Mouse (Mus musculus) megakaryocyte progenitor cell, adult 5-6 weeks (primary cell): ENCODE data around the gene Saysd1. TPM values are rescaled to one million over a fixed set of nuclear protein-coding genes. Genes with fewer than 3 reads are reported as not detected.
A peak's percentile ranks its signal among the peaks of the same experiment; 100 is the strongest.

ENCODE experiments used
- ATAC-seq: replicated peaks from 2 replicates; pipeline ENCODE4 v1.8.0; 2016; ENCODE audit warnings: mild to moderate bottlenecking, moderate TSS enrichment, inconsistent platforms; ENCODE audit not compliant: poor library complexity
- total RNA-seq, 2 experiments: library from RNA; stranded (forward) in 1 of 2; stranded (reverse) in 1 of 2; fragments of 157-497, 149-512 nt in 1 of 2; fragments of 200-1000 nt in 1 of 2; gene quantifications; 2 replicates each; pipeline versions ENCODE4 v1.2.3 to v1.2.4; 2015 to 2017

The Saysd1 gene
- total RNA-seq (2015) (3.4 and 3.9 TPM in 2 replicates), total RNA-seq (2017) (0.62 and 1.4 TPM in 2 replicates)

DNA sequence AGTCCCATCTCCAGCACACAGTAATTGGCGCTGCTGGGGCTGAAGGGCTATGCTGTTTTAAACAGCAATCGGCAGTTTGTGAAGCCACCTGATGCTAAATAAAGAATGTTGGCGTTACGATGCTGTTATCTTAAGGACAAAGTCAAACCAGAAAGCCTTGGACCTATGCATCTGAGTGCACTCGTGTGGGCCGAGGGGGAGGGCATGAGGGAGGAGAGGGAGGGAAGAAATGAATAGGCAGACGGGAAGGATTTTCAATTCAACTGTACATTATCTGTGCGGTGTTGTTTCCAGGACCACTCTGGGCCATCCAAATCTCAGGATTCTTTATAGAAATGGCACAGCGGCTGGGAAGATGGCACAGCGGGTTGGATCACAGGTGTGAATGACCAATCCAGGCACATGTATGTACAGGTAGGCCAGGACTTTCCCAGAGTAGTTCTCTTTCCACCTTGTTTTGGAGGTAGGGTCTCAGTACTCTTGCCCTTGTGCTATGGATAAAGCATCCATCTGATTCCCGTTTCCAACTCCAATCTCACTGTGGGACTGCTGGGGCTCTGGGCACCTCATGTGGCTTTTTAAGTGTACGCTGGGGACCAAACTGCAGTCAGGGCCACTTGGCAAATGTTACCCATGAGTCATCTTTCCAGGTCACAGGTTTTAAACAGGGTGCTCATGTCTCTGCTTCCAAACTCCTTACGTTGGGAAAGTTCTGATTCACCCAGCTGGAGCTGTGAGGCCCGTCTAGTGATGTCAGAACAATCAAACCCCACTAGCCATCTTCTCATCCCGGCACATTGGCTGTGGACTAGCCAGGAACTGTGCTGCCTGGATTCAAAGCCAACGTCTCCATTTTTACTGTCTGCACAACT, at the start of gene Saysd1:
Gene Saysd1, minus strand, starts transcription at position 51 of the 872 bp plus-strand sequence.
- ATAC-seq: no peak

DNA sequence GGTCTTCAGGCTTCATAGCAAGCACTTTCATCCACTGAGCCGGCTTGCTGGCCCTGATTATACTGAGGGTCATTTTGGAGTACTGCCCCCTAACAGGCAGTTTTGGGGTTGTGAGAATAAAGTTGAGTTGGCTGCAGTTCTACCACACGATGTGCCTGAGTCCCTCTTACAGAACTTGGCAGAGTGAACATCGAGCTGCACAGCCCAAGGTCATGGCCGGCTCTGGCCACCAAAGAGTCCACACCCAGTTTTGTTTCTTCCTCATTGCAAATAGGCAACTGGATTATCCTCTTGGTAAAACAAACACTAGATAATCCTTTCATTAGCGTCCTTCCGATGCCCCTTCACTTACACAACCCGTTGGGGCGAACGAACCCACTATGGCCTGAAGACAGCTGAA, 47.1 kb upstream of the Saysd1 start:
- no peak for ATAC-seq

GRCm38 (mm10) chr14:20183701-20184100, 45.4 kb upstream of the Saysd1 start:
- no peak for ATAC-seq

GRCm38 (mm10) chr14:20182596-20182995, 44.3 kb upstream of the Saysd1 start:
- ATAC-seq: no peak

DNA sequence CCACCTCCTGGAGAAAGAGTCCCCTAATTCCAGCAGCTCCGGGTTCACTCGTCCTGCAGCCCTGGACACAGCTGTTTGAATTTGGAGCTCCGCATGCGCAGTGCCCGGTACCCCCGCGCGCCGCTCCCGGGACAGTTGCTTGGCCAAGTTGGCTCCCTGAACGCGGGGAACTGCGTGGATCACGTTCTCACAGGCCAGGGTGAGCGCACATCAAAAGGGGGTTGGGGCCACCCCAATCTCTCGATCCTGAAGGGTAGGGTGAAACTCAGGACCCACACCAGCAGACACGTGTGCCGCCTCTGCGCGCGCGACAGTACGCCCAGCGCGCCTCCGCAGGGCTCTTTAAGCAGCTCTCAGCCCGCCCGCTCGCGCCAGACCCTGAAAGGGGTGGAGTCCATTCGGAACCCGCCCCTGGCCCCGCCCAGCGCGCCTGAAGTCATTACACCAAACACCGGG, 43.2 kb upstream of the Saysd1 start, which contains the start of gene Kcnk5:
Gene Kcnk5, minus strand, starts transcription at position 344 of the 456 bp plus-strand sequence.
- ATAC-seq: peak; percentile 89

DNA sequence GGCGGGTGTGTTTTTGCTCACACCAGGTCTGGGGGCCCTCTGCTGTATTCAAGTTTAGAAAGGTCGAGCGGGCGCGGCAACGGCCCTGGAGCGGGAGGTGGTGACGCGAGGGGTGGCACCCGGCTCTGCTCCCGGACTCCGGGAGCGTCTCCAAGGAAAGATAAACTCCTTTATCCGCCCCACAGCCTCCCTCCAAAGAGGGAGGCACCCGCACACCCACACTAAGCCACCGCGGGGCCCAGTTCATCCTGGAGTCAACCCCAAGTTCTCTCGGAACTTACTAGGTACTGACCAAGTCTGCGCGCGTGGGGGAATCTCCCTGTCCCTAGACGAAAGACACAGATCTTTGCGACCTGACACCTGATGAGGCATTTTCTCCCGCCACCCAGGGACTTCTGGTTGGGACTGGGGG, 42.4 kb upstream of the Saysd1 start:
- peak; percentile 38 for ATAC-seq

DNA sequence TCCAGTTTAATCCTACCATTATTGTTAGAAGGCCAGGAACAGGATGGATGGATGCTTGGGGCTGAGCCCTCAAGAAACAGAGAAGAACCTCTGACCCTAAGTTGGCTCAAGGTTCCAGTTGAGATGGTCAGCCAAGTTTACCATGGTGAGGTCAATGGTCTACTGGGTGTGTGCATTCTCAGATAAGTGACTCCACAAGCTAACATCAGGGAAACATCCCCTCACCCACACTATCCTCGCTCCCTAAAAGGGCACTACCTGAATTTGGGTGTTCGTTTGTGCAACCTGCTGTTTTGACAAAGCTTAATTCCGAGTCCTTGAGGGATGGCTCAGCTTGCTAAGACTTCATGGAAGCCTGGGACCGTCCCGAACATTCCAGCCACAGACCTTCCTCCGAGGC, 42.0 kb upstream of the Saysd1 start:
- ATAC-seq: no peak

GRCm38 (mm10) chr14:20179731-20180280, 41.5 kb upstream of the Saysd1 start:
- ATAC-seq: no peak

DNA sequence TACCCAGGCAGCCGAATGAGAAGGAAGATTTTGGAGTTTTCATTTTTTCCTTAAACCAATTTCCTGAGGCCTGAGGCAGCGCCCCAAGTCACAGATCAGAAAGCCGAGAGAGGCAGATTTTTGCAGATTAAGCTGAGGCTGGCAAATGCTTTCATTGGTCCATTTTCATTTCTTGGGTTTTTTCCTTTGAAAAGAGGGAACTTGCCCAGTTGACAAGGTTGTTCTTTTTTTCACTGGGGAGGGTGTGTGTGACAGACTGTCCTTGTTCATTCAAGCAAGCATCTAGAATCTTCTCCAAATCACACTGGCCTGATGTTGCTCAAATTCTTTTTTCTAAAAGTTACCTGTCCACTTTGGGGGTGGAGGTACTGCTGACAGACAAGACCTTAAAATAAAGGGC, 40.7 kb upstream of the Saysd1 start:
- ATAC-seq: no peak

- no peak for ATAC-seq
These were observed 40.3 kb upstream of the Saysd1 start for GRCm38 (mm10) chr14:20178593-20178992.

DNA sequence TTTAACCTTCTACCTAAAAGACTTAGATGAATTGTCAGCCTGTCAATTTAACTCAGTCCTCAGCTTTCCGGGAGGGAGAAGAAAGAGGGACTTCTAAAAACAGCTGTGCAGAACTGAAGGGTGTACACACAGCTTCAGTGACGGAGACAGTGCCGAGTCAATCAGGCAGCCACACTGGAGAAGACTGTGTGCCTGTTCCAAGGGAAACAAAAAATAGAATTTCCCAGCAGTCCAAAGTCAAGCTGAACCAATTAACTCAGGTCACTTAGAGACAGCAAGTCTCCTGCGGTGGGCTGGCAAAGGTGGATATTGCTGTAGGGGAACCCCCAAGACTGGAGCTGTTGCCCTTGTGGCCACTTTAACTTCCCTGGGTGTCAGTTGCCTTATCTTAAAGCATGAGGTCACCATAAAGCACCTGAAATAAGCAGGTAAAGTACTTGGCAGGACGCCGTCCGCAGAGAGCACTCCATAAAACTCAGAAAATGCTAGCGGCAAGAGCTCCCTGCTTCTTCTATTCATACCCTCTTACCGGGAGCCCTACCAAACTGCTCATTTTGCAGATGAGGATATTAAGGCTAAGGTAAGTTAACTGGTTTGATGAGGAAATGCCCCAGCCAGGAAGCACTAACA, 39.3 kb upstream of the Saysd1 start:
- ATAC-seq: no peak

- ATAC-seq: no peak
These were observed 37.4 kb upstream of the Saysd1 start for GRCm38 (mm10) chr14:20175705-20176104.

- no peak for ATAC-seq
These were observed 36.8 kb upstream of the Saysd1 start for GRCm38 (mm10) chr14:20175114-20175513.

DNA sequence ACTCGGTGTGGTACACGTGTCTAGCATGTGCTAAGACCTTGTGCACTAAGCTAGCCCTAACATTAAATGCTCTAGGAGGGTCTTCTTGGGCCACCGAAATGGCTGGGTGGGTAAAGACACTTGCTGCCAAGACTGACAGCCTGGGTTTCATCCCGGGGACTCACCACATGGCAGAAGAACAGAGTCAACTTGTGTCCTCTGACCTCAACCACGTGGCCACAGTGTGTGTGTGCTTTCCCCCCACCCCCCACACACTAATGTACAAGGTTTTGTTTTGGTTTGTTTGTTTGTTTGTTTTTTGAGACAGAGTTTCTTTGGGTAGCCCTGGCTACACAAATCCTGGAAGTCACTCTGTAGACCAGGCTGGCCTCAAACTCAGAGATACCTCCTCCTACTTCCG, 36.4 kb upstream of the Saysd1 start:
- ATAC-seq: no peak

- peak; percentile 32; the same call in 1 of the 2 replicates for ATAC-seq
These were observed 35.6 kb upstream of the Saysd1 start for GRCm38 (mm10) chr14:20173873-20174490.

DNA sequence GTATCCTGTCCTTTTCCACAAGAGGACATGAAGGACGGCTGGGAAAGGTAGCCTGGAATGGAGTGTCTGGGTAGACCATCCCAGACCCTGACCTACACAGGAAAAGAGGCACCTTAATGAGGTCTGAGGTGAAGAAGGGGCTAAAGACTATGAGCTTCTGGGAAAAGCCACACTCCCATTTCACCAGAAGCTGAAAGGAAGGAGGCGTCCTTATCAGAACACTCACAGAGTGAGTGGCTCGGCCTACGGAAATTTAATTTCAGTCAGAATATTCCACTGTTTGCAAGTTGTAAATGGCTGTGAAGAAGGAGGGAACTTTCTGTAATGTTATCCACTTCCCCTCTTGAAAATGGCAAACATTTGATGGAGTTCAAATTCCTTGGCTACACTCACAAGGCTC, 34.6 kb upstream of the Saysd1 start:
- peak; percentile 24; the same call in 1 of the 2 replicates for ATAC-seq

- no peak for ATAC-seq
These were observed 34.2 kb upstream of the Saysd1 start for GRCm38 (mm10) chr14:20172509-20172908.

DNA sequence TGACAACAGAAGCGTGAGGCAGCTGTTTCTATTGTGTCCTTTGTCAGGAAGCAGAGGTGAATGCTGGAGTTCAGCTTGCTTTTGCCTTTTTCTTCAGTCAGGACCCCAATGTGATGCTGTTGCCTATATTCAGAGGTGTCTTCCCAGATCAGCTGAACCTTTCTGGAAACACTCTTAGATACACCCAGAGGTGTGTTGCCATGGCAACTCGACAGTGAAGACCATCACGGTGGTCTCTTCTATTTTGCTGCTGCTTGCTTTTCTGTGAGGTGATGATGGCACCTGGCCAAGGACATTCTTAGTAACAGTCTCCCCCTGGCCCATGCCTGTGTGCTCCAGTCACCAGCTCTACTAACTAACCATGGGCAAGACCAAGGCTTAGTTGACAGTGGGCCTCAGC, 33.5 kb upstream of the Saysd1 start:
- no peak for ATAC-seq

DNA sequence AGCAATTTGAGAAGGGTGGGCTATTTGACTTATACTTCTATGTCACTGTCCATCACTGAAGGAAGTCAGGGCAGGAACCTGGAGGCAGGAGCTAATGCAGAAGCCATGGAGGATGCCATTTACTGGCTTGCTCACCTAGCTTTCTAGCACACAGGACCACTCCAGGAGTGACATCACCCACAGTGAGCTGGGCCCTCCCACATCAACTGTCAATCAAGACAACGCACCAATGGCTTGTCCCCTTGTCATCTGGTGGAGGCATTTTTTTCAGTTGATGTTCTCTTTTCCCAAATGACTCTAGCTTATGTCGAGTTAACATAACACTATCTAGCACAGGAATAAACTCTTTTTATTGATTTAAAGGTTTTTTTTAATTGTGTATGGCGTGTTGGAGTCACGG, 30.9 kb upstream of the Saysd1 start:
- ATAC-seq: peak; percentile 27; the same call in 1 of the 2 replicates

GRCm38 (mm10) chr14:20168478-20168877, 30.1 kb upstream of the Saysd1 start:
- peak; percentile 49; the same call in 1 of the 2 replicates for ATAC-seq

- no peak for ATAC-seq
These were observed 29.7 kb upstream of the Saysd1 start for GRCm38 (mm10) chr14:20168054-20168453.
